Mouse (Mus musculus): Measurements from ENCODE around the gene Ucn.
A peak's percentile ranks its signal among the peaks of the same experiment; 100 is the strongest.

Gene Ucn

GRCm38 (mm10) chr5:31138241-31138967, at the start of gene Ucn:
Ucn (minus strand) TSS chr5:31138829.
- DNase-seq (ENCODE audit: low read depth, low spot score) = no peak

DNA sequence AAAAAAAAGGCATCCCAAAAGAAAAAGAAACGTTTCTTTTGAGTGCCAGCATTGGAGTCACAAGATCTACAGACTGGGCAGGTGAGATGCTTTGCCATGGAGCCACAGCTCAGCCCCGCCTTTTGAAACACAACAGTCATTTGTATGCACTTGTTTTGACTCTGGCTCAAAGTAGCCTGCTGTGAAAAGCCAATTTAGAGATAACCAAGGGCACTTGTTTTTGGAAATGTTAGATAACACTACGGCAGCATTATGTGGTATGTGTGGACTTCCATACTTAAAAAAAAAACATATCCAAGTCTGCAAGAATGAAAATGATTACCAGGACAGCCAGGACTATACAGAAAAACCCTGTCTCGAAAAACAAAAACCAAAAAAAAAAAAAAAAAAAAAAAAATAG, 45.0 kb upstream of the Ucn start:
- no peak for DNase-seq (ENCODE audit: low read depth, low spot score)

DNA sequence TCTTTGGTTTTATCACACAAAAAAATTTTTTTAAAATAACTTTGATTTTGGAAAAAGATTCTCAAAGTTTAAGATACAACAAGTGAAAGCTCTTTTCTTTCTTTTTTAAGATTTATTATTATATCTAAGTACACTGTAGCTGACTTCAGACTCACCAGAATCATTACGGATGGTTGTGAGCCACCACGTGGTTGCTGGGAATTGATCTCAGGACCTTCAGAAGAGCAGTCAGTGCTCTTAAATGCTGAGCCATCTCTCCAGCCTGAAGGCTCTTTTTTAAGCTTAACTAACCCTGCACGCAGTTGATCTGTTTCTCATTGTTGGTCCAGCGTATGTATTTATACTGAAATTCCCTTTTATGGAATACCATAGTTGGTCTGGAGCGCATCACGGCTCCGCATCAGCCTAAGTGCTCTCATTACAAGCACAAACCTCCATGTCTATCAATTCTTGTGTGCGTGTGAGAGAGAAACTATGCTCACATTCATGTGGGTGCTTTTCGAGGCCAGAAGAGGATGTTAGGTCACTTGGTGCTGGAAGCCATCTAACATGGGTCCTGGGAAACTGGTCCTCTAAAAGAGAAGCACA, 42.6 kb upstream of the Ucn start:
- DNase-seq (ENCODE audit: low read depth, low spot score) = no peak

DNA sequence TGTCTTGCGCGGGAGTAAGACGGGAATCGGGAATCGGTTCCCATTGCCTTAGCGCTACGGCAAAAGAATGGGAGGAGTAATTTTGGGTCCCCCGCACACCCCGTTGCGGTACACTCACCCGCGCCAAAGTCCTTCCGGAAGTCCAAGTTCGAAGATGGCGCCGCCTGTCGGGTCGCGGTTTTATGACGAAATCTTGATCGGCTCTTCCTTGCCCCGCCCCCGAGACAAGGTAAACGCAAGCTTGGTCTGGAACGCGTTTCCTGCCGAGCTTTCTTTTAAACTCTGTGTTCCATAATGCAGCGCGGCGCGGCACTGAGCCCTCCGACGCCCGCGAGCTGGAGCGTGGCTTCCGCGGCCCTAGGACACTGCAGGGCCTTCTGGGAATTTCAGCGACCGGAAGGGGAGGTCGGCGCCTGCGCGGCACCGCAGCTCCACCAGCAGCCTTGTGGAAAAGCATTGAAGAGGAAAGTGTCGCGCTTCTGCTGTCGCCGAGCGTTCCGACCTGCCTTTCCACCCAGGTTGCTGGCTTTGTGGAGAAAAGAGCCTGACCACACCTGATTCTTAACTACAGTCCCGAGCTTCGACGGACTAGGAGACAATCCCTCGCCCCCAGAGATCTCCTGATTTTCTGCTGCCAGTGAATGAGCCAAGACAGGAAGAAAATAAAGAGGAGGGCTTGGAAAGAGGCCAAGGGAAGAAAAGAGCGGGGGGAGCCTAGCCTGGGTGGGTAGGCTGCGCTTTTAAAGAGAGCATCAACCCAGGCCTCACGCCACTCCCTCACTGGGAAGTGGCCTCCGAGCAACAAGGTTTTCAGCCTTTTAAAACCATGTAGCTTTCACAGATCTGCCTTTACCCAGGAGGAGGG, 41.4 kb upstream of the Ucn start, which contains the start of the genes Gm29609 and Gtf3c2:
Gene Gm29609, minus strand, starts transcription at position 146 of the 865 bp plus-strand sequence.
Gene Gtf3c2, minus strand, starts transcription at position 379 of the 865 bp plus-strand sequence.
- DNase-seq (ENCODE audit: low read depth, low spot score) = peak; percentile 99

- DNase-seq (ENCODE audit: low read depth, low spot score) = peak; percentile 57
Observed at GRCm38 (mm10) chr5:31179301-31179765, 40.7 kb upstream of the Ucn start.

DNA sequence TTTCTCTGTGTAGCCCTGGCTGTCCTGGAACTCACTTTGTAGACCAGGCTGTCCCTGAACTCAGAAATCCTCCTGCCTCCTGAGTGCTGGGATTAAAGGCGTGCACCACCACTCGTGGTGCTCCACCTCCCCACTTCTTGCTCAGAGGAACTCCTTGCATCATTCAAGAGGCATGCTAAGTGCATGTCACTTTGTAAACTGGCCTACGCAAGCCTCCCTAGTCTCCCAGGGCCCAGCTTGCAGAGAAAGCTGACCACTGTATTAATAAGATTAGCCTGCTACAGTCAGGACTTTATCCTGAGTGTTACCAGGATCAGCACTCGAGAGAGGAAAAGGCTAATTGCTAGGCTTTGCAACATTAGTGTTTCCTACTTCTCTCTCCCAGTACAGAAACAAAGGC, 30.0 kb upstream of the Ucn start:
- no peak for DNase-seq (ENCODE audit: low read depth, low spot score)

DNA sequence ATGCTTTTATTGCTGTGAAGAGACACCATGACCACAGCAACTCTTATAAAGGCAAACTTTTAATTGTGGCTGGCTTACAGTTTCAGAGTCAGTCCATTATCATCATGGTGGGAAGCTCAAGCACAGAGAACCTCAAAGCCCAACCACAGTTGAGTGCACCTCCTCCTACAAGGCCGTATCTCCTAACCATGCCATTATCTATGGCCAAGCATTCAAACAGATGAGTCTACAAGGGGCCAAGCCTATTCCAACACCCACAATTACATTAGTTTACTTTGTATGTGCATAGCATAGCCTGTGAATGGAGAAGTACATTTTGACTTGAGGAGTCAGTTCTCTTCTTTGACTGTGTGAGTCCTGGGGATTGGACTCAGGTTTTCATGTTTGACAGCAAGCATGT, 26.2 kb upstream of the Ucn start:
- no peak for DNase-seq (ENCODE audit: low read depth, low spot score)

- no peak for DNase-seq (ENCODE audit: low read depth, low spot score)
Observed at GRCm38 (mm10) chr5:31162462-31162861, 23.8 kb upstream of the Ucn start.

GRCm38 (mm10) chr5:31154152-31154553, 15.5 kb upstream of the Ucn start, which contains the start of gene Mpv17:
Mpv17 (minus strand) TSS chr5:31154251.
- peak; percentile 82 for DNase-seq (ENCODE audit: low read depth, low spot score)

DNA sequence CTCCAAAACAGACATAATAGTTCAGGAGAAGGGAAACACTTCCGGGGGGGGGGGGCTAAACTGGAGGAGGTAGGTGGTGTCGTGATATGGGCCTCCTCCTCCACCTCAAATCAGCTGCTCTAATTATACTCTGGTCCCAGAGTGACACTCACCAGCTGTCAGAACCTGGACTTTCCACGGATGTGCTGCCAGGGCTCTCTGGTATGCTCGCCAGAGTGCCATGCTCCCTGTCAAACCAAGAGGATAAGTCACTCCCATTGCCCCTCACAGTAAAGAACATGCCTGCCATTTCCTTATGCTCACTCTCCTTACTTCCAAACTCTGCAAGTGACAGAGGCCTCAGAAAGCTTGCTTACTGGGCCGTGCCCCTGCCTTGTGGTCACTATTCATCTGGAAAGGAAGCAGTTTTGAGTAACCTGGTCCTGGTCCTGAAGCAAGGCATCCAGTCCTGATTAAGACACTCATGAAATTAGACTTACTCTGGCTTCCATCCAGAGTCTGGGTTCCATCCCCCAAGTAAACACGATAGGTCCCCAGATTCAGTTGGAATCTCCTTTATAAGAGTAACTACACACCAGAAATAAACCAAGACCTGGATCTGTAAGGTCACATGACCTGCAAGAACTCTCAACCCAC, 15.0 kb upstream of the Ucn start:
- no peak for DNase-seq (ENCODE audit: low read depth, low spot score)

GRCm38 (mm10) chr5:31151746-31152145, 13.1 kb upstream of the Ucn start:
- no peak for DNase-seq (ENCODE audit: low read depth, low spot score)

- no peak for DNase-seq (ENCODE audit: low read depth, low spot score)
Observed at GRCm38 (mm10) chr5:31149781-31150180, 11.2 kb upstream of the Ucn start.

DNA sequence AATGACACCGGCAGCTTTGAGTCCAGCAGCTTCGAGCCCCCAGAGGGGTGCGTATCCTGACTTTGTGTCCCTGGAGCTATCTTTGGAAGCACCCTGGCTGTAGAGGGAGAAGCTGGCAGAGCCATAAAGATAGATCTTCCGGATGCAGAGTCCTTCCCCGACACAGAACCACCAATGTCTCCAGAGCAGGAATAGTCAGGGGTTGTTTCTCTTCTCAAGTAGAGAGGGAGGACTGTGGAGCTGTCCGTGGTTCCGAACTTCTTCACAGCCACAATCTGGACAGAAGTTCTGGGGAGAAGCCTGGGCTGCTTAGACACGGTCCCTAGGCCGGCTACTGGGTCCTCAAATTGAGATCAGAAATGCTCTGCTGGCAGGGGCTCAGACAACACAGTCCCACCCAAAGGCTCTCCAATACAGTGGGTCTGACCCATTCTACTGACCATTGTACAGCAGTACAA, 368 bp upstream of the Ucn start:
- no peak for DNase-seq (ENCODE audit: low read depth, low spot score)

DNA sequence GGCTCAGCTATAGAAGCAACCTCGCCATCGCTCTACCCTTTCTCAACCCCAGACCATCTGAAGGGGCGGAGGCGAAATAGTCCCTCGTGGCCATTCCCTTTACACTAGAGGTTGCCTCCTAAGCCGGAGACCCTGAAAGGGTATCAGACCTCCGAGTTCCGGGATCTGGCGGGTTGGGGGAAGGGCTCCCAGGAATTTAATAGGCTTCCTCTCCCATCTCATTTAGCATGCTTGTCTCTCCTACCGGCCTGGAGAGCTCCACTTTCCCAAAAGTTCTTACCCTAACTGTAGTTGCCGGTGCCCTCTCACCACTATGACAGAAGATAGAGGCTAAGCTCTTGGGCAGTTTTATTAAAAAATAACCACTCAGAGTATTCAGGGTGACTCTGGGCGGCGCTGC, 971 bp downstream of the Ucn start:
- no peak for DNase-seq (ENCODE audit: low read depth, low spot score)

DNA sequence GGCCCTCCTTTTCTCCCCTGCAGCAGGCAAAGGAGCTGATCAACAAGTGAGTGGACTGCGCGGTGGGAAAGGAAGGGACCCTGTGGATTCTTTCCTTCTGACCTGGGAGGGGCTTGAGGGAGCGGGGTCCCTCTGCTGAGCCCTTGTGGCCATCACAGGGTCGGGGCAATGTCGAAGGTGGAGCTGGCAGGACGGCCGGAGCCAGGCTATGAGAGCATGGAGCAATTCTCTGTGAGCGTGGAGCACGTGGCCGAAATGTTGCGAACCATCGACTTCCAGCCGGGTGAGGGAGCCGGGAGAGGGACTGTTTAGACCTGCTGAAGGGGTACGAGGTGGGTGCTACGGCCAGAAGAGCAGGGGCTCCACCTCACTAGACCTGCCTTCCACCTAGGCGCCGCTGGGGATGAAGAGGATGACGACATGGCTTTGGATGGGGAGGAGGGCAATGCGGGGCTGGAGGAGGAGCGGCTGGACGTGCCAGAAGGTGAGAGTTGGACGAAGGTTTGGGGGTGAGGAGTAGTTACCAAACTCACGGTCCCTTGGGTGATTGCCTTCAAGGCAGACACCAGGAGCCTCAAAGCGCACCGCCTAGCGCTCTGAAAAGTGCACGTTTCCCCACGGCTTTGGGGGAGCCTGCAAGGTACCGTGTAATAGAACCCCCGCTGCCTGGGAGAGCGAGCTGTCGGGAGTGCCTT, 1.8 kb downstream of the Ucn start:
- no peak for DNase-seq (ENCODE audit: low read depth, low spot score)

DNA sequence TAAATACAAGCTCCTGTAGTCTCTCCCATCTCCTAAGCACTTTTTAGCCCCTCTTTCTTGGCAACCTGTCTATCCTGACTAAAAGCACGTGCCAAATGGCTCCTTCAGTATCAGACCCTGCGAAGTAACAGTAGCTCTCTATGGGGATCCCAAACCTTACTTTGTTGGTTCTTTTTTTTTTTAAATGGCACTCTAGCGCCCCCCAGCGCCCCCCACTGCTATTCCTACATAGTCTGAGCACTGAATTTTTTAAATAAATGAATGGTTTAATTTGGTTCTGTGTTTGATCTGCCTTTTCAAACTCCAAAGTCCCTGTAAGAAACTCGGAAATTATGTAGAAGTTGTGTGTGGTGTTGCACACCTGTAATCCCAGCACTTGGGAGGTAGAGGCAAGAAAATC, 12.6 kb downstream of the Ucn start:
- no peak for DNase-seq (ENCODE audit: low read depth, low spot score)

DNA sequence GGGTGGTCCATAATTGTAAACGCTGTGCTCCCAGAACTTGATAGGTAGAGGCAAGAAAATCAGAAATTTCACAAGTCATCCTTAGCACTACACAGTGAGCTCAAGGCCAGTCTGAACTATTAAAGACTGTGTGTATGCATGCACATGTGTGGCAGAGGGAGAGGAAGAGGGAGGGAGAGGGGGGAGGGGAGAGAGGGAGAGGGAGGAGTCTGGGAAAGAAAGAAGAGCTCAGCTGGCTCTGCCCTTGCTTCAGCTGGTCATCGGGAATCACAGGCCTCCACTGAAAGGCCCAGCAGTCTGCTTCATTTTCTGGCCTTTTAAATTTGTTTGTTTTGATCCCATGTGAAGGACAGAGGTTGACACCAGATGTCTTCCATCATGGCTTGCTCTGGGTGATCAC, 15.1 kb downstream of the Ucn start:
- no peak for DNase-seq (ENCODE audit: low read depth, low spot score)

DNA sequence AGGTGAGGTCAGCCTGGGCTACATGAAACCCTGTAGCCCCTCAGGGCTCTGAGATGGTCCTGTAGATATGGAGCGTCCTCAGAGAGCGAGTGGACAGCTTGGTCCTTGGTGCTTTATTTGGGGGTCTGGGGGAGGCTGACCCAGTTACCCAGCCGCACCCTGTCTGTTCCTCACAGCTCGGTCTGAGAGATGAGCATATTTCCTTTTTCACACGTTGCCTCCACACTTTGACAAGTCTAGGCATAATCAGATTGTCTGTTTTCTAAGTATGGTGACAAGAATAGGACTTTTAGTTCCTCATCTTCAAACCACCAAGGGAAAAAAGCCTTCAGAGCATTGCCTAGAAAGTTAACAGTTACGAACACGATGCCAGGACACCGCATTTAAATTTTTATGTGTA, 17.5 kb downstream of the Ucn start:
- no peak for DNase-seq (ENCODE audit: low read depth, low spot score)

- no peak for DNase-seq (ENCODE audit: low read depth, low spot score)
Observed at GRCm38 (mm10) chr5:31116912-31117311, 21.7 kb downstream of the Ucn start.

GRCm38 (mm10) chr5:31116354-31116753, 22.3 kb downstream of the Ucn start, which contains the start of gene Trim54:
Trim54 (plus strand) TSS chr5:31116712.
- no peak for DNase-seq (ENCODE audit: low read depth, low spot score)

GRCm38 (mm10) chr5:31110781-31111180, 27.8 kb downstream of the Ucn start:
- DNase-seq (ENCODE audit: low read depth, low spot score) = peak; percentile 23
